Mouse (Mus musculus) heart, embryonic 16.5 days (tissue): Measurements from ENCODE around the gene Pcid2. TPM values are rescaled to one million over a fixed set of nuclear protein-coding genes. Genes with fewer than 3 reads are reported as not detected.

Experiments
- ATAC-seq: fragments of 200-750 bp; cut with Nextera tagmentation; replicated peaks from 2 replicates; pipeline ENCODE4 v1.8.0; 2017; ENCODE audit warnings: moderate number of reproducible peaks; ENCODE audit not compliant: insufficient read depth, low FRiP score; ENCODE audit errors: extremely low read depth
- H3K27ac ChIP-seq: fragments of 300-500 bp; sonication (generic); 2 replicates; pipeline ENCODE4 v1.5.1; 2014; ENCODE audit warnings: mild to moderate bottlenecking, low read length, control low read depth, moderate library complexity
- H3K27me3 ChIP-seq: fragments of 300-500 bp; sonication (generic); 2 replicates; pipeline ENCODE4 v1.6.1; 2014; ENCODE audit warnings: low read length, mixed read lengths; ENCODE audit not compliant: control insufficient read depth, insufficient read depth
- H3K36me3 ChIP-seq: fragments of 300-500 bp; sonication (generic); 2 replicates; pipeline ENCODE4 v1.6.1; 2014; ENCODE audit not compliant: control insufficient read depth, insufficient read depth
- H3K4me1 ChIP-seq: fragments of 300-500 bp; sonication (generic); 2 replicates; pipeline ENCODE4 v1.6.1; 2014; ENCODE audit warnings: low read length, mixed read lengths; ENCODE audit not compliant: control insufficient read depth, insufficient read depth
- H3K4me2 ChIP-seq: fragments of 300-500 bp; sonication (generic); 2 replicates; pipeline ENCODE4 v1.6.1; 2014; ENCODE audit warnings: low read depth, mild to moderate bottlenecking, control low read depth, low read length
- H3K4me3 ChIP-seq: fragments of 300-500 bp; sonication (generic); 2 replicates; pipeline ENCODE4 v1.5.1; 2014; ENCODE audit warnings: mild to moderate bottlenecking, control low read depth, low read length
- H3K9ac ChIP-seq: fragments of 300-500 bp; sonication (generic); 2 replicates; pipeline ENCODE4 v1.6.1; 2014; ENCODE audit warnings: low read length, control low read depth
- H3K9me3 ChIP-seq: fragments of 300-500 bp; sonication (generic); replicated peaks from 2 replicates; pipeline ENCODE4 v1.6.1; 2016; ENCODE audit warnings: low read length; ENCODE audit not compliant: control insufficient read depth
- WGBS: fragments of 180-500 bp; shearing (Covaris S2); extraction: QIAGEN DNeasy Blood & Tissue Kit; methylation state at CpG from one replicate; pipeline ENCODE4 v1.1.7; 2014; 5-methylcytosine and 5-hydroxymethylcytosine counted together
- microRNA-seq: library from miRNA; unstranded; fragments of <30 nt; microRNA quantifications from one replicate; pipeline ENCODE4, GENCODE M21; 2017
- polyA plus RNA-seq: library from polyadenylated mRNA; unstranded; fragments of >200 nt; fragmentation: Nextera tagmentation; extraction: Ambion mirVana; gene quantifications from 2 replicates; pipeline ENCODE4 v1.2.1, GENCODE M21; 2015

Gene Pcid2
- polyA plus RNA-seq, 1 experiment from 2014 or later = 26.1 TPM

GRCm38 (mm10) chr8:13027615-13028014, 77.6 kb downstream of the Pcid2 start:
- no peak overlapping the region for H3K4me3 ChIP-seq
- H3K9ac ChIP-seq = no peak overlapping the region
- no peaks in the 10 kb centered on the region for H3K9me3 ChIP-seq
- no peaks in the 10 kb centered on the region for H3K36me3 ChIP-seq
- no peaks in the 10 kb centered on the region for H3K4me1 ChIP-seq
- H3K27me3 ChIP-seq = no peaks in the 10 kb centered on the region
- no peak for ATAC-seq
- no peak overlapping the region for H3K27ac ChIP-seq
- WGBS = 81% methylated on average over 5 of the region's 5 CpGs
- H3K4me2 ChIP-seq = no peak overlapping the region

Small RNA genes within 50 kb of the gene (microRNA-seq; reads per million reads assigned to microRNA genes)
- not detected for gene Mir7065

Other genes with a start within 250 kb of the Pcid2 start
- gene Mcf2l, start 231.7 kb downstream of the Pcid2 start, polyA plus RNA-seq = 11.0 and 11.1 TPM in 2 replicates
- gene F7, start 79.4 kb downstream of the Pcid2 start, polyA plus RNA-seq = not detected in 2 replicates
- 1.2 and 1.6 TPM in 2 replicates for gene F10, start 68.2 kb downstream of the Pcid2 start, polyA plus RNA-seq
- gene Proz, start 44.5 kb downstream of the Pcid2 start, polyA plus RNA-seq = 0.42 and 0.43 TPM in 2 replicates
- 100 TPM in 2 replicates for gene Cul4a, start 162 bp upstream of the Pcid2 start, polyA plus RNA-seq
- 317 and 318 TPM in 2 replicates for gene Lamp1, start 53.7 kb upstream of the Pcid2 start, polyA plus RNA-seq
- gene Grtp1, start 95.2 kb upstream of the Pcid2 start, polyA plus RNA-seq = 11.0 and 12.2 TPM in 2 replicates
- 250 and 252 TPM in 2 replicates for gene Adprhl1, start 148.7 kb upstream of the Pcid2 start, polyA plus RNA-seq
- gene Dcun1d2, start 182.7 kb upstream of the Pcid2 start, polyA plus RNA-seq = 32.2 and 32.6 TPM in 2 replicates
- gene Tmco3, start 182.7 kb upstream of the Pcid2 start, polyA plus RNA-seq = 32.1 and 35.0 TPM in 2 replicates
- 79.6 and 93.6 TPM in 2 replicates for gene Tfdp1, start 233.3 kb upstream of the Pcid2 start, polyA plus RNA-seq